In genomic region chr12:117938214-117938613, GRCm38 (mm10) we compare ENCODE assay signal across 21 mouse cellular contexts.
DNase-seq lines count a peak whose midpoint lies in the region; ATAC-seq and TF ChIP-seq lines count a peak whose summit lies in the region.
"Had no signal": no experiment of that assay in that cellular context is flagged by ENCODE, and none has a peak within 500 bp of the region (broad histone marks: within the 10 kb centered on the region; RNA-seq: fewer than 3 reads in every experiment).

No protein-coding gene starts in this region.

- TF ChIP-seq POLR2A in kidney, adult 2 months (IDR thresholded peaks at IDR 0.05; ENCODE audit: low read depth, low read length), result no peak

- DNase-seq in Patski (ENCODE audit: low read depth, low spot score), result peak; percentile 12
- DNase-seq in kidney, adult 2 months, result peak; percentile 64
- DNase-seq in kidney, postnatal 25 days, result peak; percentile 22 to 72
- no peak for DNase-seq in midbrain, postnatal 0 days (ENCODE audit: low spot score)
- DNase-seq in urinary bladder, postnatal 4 days (ENCODE audit: low spot score in 2 of 2), result no peak
- DNase-seq in left cerebral cortex, postnatal 25 days (ENCODE audit: low spot score in 2 of 2), result no peak
- DNase-seq: adrenal gland, adult 2 months; adrenal gland, postnatal 25 days; cerebellum, adult 2 months; cerebellum, postnatal 14 days; embryo, embryonic 11 days; heart, adult 18-20 months; heart, postnatal 14 days had no signal

- CTCF ChIA-PET in Patski (lab: Charles Lee), result interaction anchor here (0.6 kb wide), 1 partner anchor 9 kb away, joined by 3 read pairs; no protein-coding TSS in a partner anchor

- in situ Hi-C loops in Patski (cut with MboI; ENCODE audit: low pct_unique_long_range_greater_than_20kb), result no loop called here

- H3K4me1 ChIP-seq in kidney, adult 2 months (ENCODE audit: control insufficient read depth, insufficient read depth, low read length), result no peaks in the 10 kb centered on the region; the same call in 1 of the 2 replicates
- H3K4me1 ChIP-seq in kidney, embryonic 16.5 days (ENCODE audit: insufficient read depth, low read length), result peaks cover 5% of the 10 kb centered on the region; the same call in 1 of the 2 replicates
- no peaks in the 10 kb centered on the region for H3K4me1 ChIP-seq in midbrain, postnatal 0 days (ENCODE audit: insufficient read depth, low read length)
- H3K4me1 ChIP-seq: embryonic facial prominence, embryonic 15.5 days; forebrain, embryonic 15.5 days; heart, embryonic 15.5 days had no signal

- no peak overlapping the region for H3K4me3 ChIP-seq in kidney, adult 2 months (ENCODE audit: insufficient read depth, low read depth, low read length)
- H3K4me3 ChIP-seq in kidney, embryonic 16.5 days (ENCODE audit: low read length), result no peak overlapping the region
- no peak overlapping the region for H3K4me3 ChIP-seq in midbrain, postnatal 0 days (ENCODE audit: low read depth, low read length)
- H3K4me3 ChIP-seq: embryonic facial prominence, embryonic 15.5 days; erythroblast, embryonic 14.5 days; forebrain, embryonic 15.5 days; heart, embryonic 15.5 days had no signal

- intact Hi-C loops in left cerebral cortex, postnatal 25 days (cut with DNase I), result no loop called here

- no peak overlapping the region for H3K9ac ChIP-seq in kidney, embryonic 16.5 days (replicated peaks; ENCODE audit: low read length)
- no peak overlapping the region for H3K9ac ChIP-seq in midbrain, postnatal 0 days (replicated peaks; ENCODE audit: low read length, poor library complexity, severe bottlenecking)
- H3K9ac ChIP-seq: embryonic facial prominence, embryonic 15.5 days; forebrain, embryonic 15.5 days; heart, embryonic 15.5 days; hindbrain, embryonic 14.5 days had no signal

- no peaks in the 10 kb centered on the region for H3K36me3 ChIP-seq in kidney, adult 2 months (ENCODE audit: control insufficient read depth, insufficient read depth, low read length)
- no peaks in the 10 kb centered on the region for H3K36me3 ChIP-seq in kidney, embryonic 16.5 days (ENCODE audit: insufficient read depth, low read length)
- no peaks in the 10 kb centered on the region for H3K36me3 ChIP-seq in midbrain, postnatal 0 days (ENCODE audit: insufficient read depth, low read length)
- H3K36me3 ChIP-seq: embryonic facial prominence, embryonic 15.5 days; forebrain, embryonic 15.5 days; heart, embryonic 15.5 days had no signal

- no peak overlapping the region for H3K4me2 ChIP-seq in kidney, embryonic 16.5 days (replicated peaks; ENCODE audit: low read depth, low read length)
- H3K4me2 ChIP-seq in midbrain, postnatal 0 days (ENCODE audit: low read depth, low read length, poor library complexity, severe bottlenecking), result no peak overlapping the region
- H3K4me2 ChIP-seq: embryonic facial prominence, embryonic 15.5 days; forebrain, embryonic 15.5 days; heart, embryonic 11.5 days; heart, embryonic 15.5 days; hindbrain, embryonic 14.5 days had no signal

- H3K27me3 ChIP-seq in Patski, result peaks cover under 1% of the 10 kb centered on the region
- no peaks in the 10 kb centered on the region for H3K27me3 ChIP-seq in kidney, adult 2 months (replicated peaks; ENCODE audit: control insufficient read depth, insufficient read depth, low read length)
- no peaks in the 10 kb centered on the region for H3K27me3 ChIP-seq in kidney, embryonic 16.5 days (ENCODE audit: insufficient read depth, low read length)
- H3K27me3 ChIP-seq in midbrain, postnatal 0 days (ENCODE audit: insufficient read depth, low read length), result no peaks in the 10 kb centered on the region
- H3K27me3 ChIP-seq: CH12.LX; embryonic facial prominence, embryonic 15.5 days; forebrain, embryonic 15.5 days; heart, embryonic 15.5 days had no signal

- WGBS in kidney, adult 2 months, result 25% methylated on average over 2 of the region's 2 CpGs
- 26% methylated on average over 2 of the region's 2 CpGs for WGBS in kidney, embryonic 16.5 days
- WGBS in midbrain, postnatal 0 days, result 61% methylated on average over 2 of the region's 2 CpGs

- no peaks in the 10 kb centered on the region for H3K9me3 ChIP-seq in kidney, embryonic 16.5 days (ENCODE audit: low read length)
- no peaks in the 10 kb centered on the region for H3K9me3 ChIP-seq in midbrain, postnatal 0 days (ENCODE audit: low read length)
- H3K9me3 ChIP-seq: embryonic facial prominence, embryonic 15.5 days; forebrain, embryonic 15.5 days; heart, embryonic 15.5 days had no signal

- TF ChIP-seq CTCF in Patski (IDR thresholded peaks at IDR 0.05), result no peak
- TF ChIP-seq CTCF in kidney, adult 2 months (conservative IDR thresholded peaks at IDR 0.05; ENCODE audit: insufficient read depth, insufficient read length, low read depth, low read length), result no peak
- no peak for TF ChIP-seq CTCF in midbrain, postnatal 0 days (IDR thresholded peaks at IDR 0.05)

- POLR2A ChIA-PET in Patski (lab: Charles Lee), result no interaction called here

- peak; percentile 94 for ATAC-seq in Patski
- peak; percentile 89 for ATAC-seq in kidney, embryonic 16.5 days (ENCODE audit: low FRiP score, low TSS enrichment)
- ATAC-seq in midbrain, postnatal 0 days (ENCODE audit: low FRiP score), result no peak
- ATAC-seq: forebrain, embryonic 15.5 days had no signal

- peak overlapping the region; percentile 82 for H3K27ac ChIP-seq in kidney, adult 2 months (ENCODE audit: insufficient read depth, low read depth, low read length)
- no peak overlapping the region for H3K27ac ChIP-seq in kidney, embryonic 16.5 days (ENCODE audit: low read length)
- no peak overlapping the region for H3K27ac ChIP-seq in midbrain, postnatal 0 days (ENCODE audit: low read depth, low read length)
- H3K27ac ChIP-seq: embryonic facial prominence, embryonic 15.5 days; forebrain, embryonic 15.5 days; heart, embryonic 15.5 days; hindbrain, embryonic 14.5 days had no signal

Comparison
In these comparisons a context has a peak if more than half of its experiments do, and no peak if none do; other contexts are left out.
1. DNase-seq: peak in Patski (single experiment), kidney, adult 2 months (single experiment) and kidney, postnatal 25 days (2 of 2); none in midbrain, postnatal 0 days (single experiment), urinary bladder, postnatal 4 days (0 of 2) and left cerebral cortex, postnatal 25 days (0 of 2).